Mouse (Mus musculus) embryo, embryonic 10.5 days (tissue): ENCODE data around the gene Tmem41b.

Experiments used
- DNase-seq: peaks from one replicate; pipeline ENCODE4 v3.0.0-alpha.2; 2015; ENCODE audit warnings: low spot score

Tmem41b gene

DNA sequence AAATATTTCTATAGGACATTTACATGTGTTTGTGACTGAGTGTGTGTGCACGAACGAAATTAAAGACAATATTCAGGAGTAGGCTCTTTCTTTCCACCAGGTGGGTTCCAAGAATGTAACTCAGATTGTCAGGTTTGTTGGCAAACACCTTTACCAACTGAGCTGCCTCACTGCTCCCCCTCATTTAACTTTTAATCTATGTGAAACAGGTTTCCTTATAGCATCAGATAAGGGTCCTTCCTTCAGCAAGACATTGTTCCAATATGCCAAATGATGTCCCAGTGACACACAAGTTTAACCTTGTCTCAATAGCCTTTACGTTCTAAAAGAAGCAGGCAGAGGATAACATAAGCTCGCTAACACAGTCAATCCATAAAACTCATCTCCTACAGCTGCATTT lies 63.8 kb downstream of the Tmem41b start:
- no peak for DNase-seq
